Mouse (Mus musculus) heart, adult 18-20 months (tissue): ENCODE measurements at regions not wholly inside any gene's neighbourhood (a gene's known extent, or its start where the extent isn't known, plus 50 kb on each side); places are given as distances from the start of the nearest gene placed in this dataset.
"Not testable (repeated sequence)": the region's sequence is repeated elsewhere in the genome, so short reads cannot be mapped to it uniquely, and the experiment has no call there.

Experiments
- DNase-seq, 2 experiments: peaks; one replicate each; pipeline ENCODE4 v3.0.0; 2021 to 2022; ENCODE audit warnings: mixed read lengths in 1 of 2

GRCm38 (mm10) chr8:103798630-103799029, 302.8 kb upstream of the Cdh5 start:
- DNase-seq: not testable (repeated sequence)

GRCm38 (mm10) chr8:103808171-103808570, 293.3 kb upstream of the Cdh5 start:
- DNase-seq: peak; percentile 45 to 55

GRCm38 (mm10) chr8:103808580-103808979, 292.8 kb upstream of the Cdh5 start:
- peak; percentile 58 to 80 for DNase-seq

- DNase-seq: peak in 1 of 2 experiments; percentile 9
Measured at GRCm38 (mm10) chr8:103809140-103809539, 292.3 kb upstream of the Cdh5 start.

GRCm38 (mm10) chr8:103813954-103814591, 287.4 kb upstream of the Cdh5 start:
- peak; percentile 6 to 24 for DNase-seq

- DNase-seq: peak in 1 of 2 experiments; percentile 8
Measured at GRCm38 (mm10) chr8:103816101-103816894, 285.1 kb upstream of the Cdh5 start.

- no peak for DNase-seq
Measured at GRCm38 (mm10) chr8:103823541-103823940, 277.9 kb upstream of the Cdh5 start.

- no peak for DNase-seq
Measured at GRCm38 (mm10) chr8:103824747-103825146, 276.7 kb upstream of the Cdh5 start.

GRCm38 (mm10) chr8:103825289-103825688, 276.1 kb upstream of the Cdh5 start:
- peak; percentile 44 to 55 for DNase-seq

- no peak for DNase-seq
Measured at GRCm38 (mm10) chr8:103830416-103830815, 271.0 kb upstream of the Cdh5 start.

GRCm38 (mm10) chr8:103839990-103840389, 261.4 kb upstream of the Cdh5 start:
- DNase-seq: no peak

- no peak for DNase-seq
Measured at GRCm38 (mm10) chr8:103845964-103846363, 255.5 kb upstream of the Cdh5 start.

- DNase-seq: no peak
Measured at GRCm38 (mm10) chr8:103846382-103846976, 254.9 kb upstream of the Cdh5 start.

- DNase-seq: no peak
Measured at GRCm38 (mm10) chr8:103849785-103850184, 251.6 kb upstream of the Cdh5 start.

GRCm38 (mm10) chr8:103851286-103851685, 250.1 kb upstream of the Cdh5 start:
- DNase-seq: no peak

GRCm38 (mm10) chr8:103853048-103853447, 248.4 kb upstream of the Cdh5 start:
- no peak for DNase-seq

GRCm38 (mm10) chr8:103855291-103855690, 246.1 kb upstream of the Cdh5 start:
- DNase-seq: no peak

- DNase-seq: no peak
Measured at GRCm38 (mm10) chr8:103859130-103859529, 242.3 kb upstream of the Cdh5 start.

GRCm38 (mm10) chr8:103873598-103874502, 227.6 kb upstream of the Cdh5 start:
- peak; percentile 65 to 68 for DNase-seq

- no peak for DNase-seq
Measured at GRCm38 (mm10) chr8:103874506-103874905, 226.9 kb upstream of the Cdh5 start.

- no peak for DNase-seq
Measured at GRCm38 (mm10) chr8:103879505-103879904, 221.9 kb upstream of the Cdh5 start.
